Mouse (Mus musculus) midbrain, embryonic 16.5 days (tissue): ENCODE measurements around the gene Rftn1. TPM values are rescaled to one million over a fixed set of nuclear protein-coding genes. Genes with fewer than 3 reads are reported as not detected.

ENCODE experiments used
- ATAC-seq: fragments of 200-750 bp; cut with Nextera tagmentation; 2 replicates; pipeline ENCODE4 v1.8.0; 2017; ENCODE audit warnings: moderate TSS enrichment
- H3K27ac ChIP-seq: fragments of 300-500 bp; sonication (generic); 2 replicates; pipeline ENCODE4 v1.5.1; 2014; ENCODE audit warnings: mild to moderate bottlenecking, low read length, mixed read lengths
- H3K27me3 ChIP-seq: fragments of 300-500 bp; sonication (generic); 2 replicates; pipeline ENCODE4 v1.6.1; 2014; ENCODE audit warnings: low read depth, low read length, mixed read lengths; ENCODE audit not compliant: control insufficient read depth, insufficient read depth
- H3K36me3 ChIP-seq: fragments of 300-500 bp; sonication (generic); 2 replicates; pipeline ENCODE4 v1.6.1; 2014; ENCODE audit warnings: mild to moderate bottlenecking, low read length, moderate library complexity, mixed read lengths; ENCODE audit not compliant: control insufficient read depth, insufficient read depth
- H3K4me1 ChIP-seq: fragments of 300-500 bp; sonication (generic); 2 replicates; pipeline ENCODE4 v1.6.1; 2014; ENCODE audit warnings: mild to moderate bottlenecking, low read length, mixed read lengths; ENCODE audit not compliant: control insufficient read depth, insufficient read depth
- H3K4me2 ChIP-seq: fragments of 300-500 bp; sonication (generic); 2 replicates; pipeline ENCODE4 v1.6.1; 2014; ENCODE audit warnings: mild to moderate bottlenecking, low read length, mixed read lengths
- H3K4me3 ChIP-seq: fragments of 300-500 bp; sonication (generic); 2 replicates; pipeline ENCODE4 v1.5.1; 2014; ENCODE audit warnings: low read depth, mild to moderate bottlenecking, low read length, moderate library complexity, mixed read lengths
- H3K9ac ChIP-seq: fragments of 300-500 bp; sonication (generic); 2 replicates; pipeline ENCODE4 v1.6.1; 2014; ENCODE audit warnings: low read depth, low read length, mixed read lengths
- H3K9me3 ChIP-seq: fragments of 300-500 bp; sonication (generic); replicated peaks from 2 replicates; pipeline ENCODE4 v1.6.1; 2014; ENCODE audit warnings: mild to moderate bottlenecking, low read length, mixed read lengths; ENCODE audit not compliant: control insufficient read depth, poor library complexity, severe bottlenecking
- WGBS: fragments of 180-500 bp; shearing (Covaris S2); extraction: QIAGEN DNeasy Blood & Tissue Kit; methylation state at CpG from one replicate; pipeline ENCODE4 v1.1.7; 2014; 5-methylcytosine and 5-hydroxymethylcytosine counted together
- polyA plus RNA-seq: library from polyadenylated mRNA; unstranded; fragments of >200 nt; fragmentation: Nextera tagmentation; extraction: Ambion mirVana; gene quantifications from 2 replicates; pipeline ENCODE4 v1.2.1, GENCODE M21; 2015

Gene Rftn1
- polyA plus RNA-seq, 1 experiment from 2014 or later, result 28.2 TPM

DNA sequence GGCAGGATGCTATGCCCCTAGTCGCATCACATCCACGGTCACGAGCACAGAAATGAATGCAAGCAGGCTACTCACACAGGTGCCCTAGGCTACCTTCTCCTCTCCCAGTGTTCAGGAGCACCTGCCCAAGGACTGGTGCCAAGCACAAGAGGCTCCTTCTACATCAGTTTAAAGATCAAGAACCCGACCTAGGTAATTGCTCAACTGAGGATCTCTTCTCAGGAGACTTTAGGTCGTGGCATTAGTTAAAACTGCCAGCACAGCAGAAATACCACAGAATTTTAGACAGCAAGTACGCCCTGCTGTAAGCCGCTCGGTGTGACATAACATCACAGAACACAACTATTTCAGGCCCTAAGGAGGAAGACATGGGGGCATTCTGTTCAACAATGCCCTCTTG, 100.7 kb downstream of the Rftn1 start:
- WGBS, result 81% methylated on average over 8 of the region's 8 CpGs
- Histone ChIP-seq H3K27ac (no peak overlapping the region), H3K9me3 (no peaks in the 10 kb centered on the region), H3K36me3 (no peaks in the 10 kb centered on the region), H3K9ac (no peak overlapping the region), H3K27me3 (no peaks in the 10 kb centered on the region), H3K4me3 (no peak overlapping the region), H3K4me2 (no peak overlapping the region), H3K4me1 (peaks cover 4% of the 10 kb centered on the region; the same call in 1 of the 2 replicates)
- no peak for ATAC-seq

DNA sequence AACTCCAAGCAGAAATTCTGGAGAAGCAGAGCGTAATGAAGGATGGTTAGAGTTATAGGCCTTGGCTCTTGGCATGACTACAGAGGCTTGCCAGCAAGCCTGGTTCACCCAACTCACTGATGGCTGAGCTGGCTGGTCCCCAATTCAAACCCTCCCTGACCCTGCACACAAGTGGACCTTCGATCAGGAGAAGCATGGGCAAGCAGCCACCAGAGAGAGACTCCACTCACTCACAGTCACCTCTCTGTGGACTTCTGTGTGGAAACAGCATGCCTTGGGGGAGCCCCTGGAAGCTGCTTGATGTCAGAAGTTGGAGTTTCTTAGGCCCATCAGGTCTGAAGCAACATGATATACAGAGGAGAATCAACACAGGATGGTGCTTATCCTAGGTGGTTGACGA, 102.4 kb downstream of the Rftn1 start:
- peaks cover 2% of the 10 kb centered on the region; the same call in 1 of the 2 replicates for H3K4me1 ChIP-seq

DNA sequence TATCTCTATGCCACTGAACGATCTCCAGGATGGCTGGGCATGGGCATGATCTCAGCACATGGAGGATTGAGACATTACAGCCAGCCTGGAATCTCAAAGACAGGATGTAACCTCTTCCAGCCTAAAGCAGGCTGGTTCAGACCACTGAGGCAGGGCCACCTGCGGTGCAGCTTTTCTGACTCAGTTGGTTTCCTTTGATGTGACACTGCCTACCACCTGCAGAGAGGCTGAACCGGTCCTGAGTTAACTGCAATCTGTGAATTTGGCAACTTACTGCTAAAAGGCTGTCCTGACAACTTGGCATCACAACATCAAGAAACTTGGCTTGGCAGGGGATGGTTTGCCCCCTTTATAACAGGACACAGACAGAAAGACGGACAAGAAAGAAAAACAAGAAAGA, 103.6 kb downstream of the Rftn1 start:
- Histone ChIP-seq H3K9ac (no peak overlapping the region), H3K9me3 (no peaks in the 10 kb centered on the region), H3K4me3 (no peak overlapping the region), H3K36me3 (no peaks in the 10 kb centered on the region), H3K27me3 (no peaks in the 10 kb centered on the region), H3K4me2 (no peak overlapping the region), H3K4me1 (peaks cover 2% of the 10 kb centered on the region; the same call in 1 of the 2 replicates), H3K27ac (no peak overlapping the region)
- WGBS, result 64% methylated on average over 4 of the region's 4 CpGs
- no peak for ATAC-seq

More for the DNA sequence above, 102.4 kb downstream of the Rftn1 start:
- Histone ChIP-seq H3K4me2 (no peak overlapping the region), H3K27ac (no peak overlapping the region), H3K9me3 (no peaks in the 10 kb centered on the region), H3K4me3 (no peak overlapping the region), H3K9ac (no peak overlapping the region), H3K36me3 (no peaks in the 10 kb centered on the region), H3K27me3 (no peaks in the 10 kb centered on the region)
- no peak for ATAC-seq
- WGBS, result 93% methylated on average over 3 of the region's 3 CpGs

DNA sequence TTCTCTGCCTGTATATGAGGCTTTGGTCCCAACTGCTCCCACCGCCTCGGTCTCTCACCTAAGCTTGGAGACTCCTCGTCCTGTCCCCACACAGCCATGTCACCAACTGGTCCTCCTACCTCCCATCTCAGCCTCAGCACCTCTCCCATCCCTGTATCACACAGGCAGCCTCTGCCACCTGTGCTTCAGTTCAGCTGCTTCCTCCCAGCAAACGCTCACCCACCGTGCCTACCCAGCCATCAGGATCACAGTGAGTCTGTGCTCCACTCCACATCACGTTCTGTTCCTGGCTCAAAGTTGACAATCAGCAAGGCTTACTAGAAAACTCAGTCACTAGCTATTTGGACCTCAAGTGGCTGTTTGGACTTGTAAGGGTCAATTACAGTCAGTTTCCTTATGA, 105.8 kb downstream of the Rftn1 start:
- Histone ChIP-seq H3K4me1 (no peaks in the 10 kb centered on the region), H3K9me3 (no peaks in the 10 kb centered on the region), H3K36me3 (no peaks in the 10 kb centered on the region), H3K9ac (no peak overlapping the region), H3K27ac (no peak overlapping the region), H3K4me3 (no peak overlapping the region), H3K4me2 (no peak overlapping the region), H3K27me3 (no peaks in the 10 kb centered on the region)
- ATAC-seq, result no peak
- 84% methylated on average over 6 of the region's 6 CpGs for WGBS

DNA sequence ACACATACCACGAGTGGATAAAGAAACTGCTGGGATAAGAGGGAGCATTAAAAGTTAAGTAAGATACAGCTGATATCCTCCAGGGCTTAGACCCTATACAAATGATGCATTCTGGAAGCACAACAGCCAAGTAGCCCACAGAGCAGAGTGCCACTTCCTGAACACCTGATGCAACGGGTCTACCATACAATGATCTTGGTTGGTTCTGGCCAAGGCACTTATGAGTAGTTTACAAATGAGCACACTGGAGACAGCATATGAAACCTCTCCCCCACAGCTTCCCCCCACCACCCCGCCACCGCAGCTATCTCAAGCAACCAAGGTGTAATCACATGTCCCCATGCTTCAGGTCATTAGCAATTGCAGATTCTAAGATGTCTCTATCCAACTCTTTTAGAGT, 106.5 kb downstream of the Rftn1 start:
- no peaks in the 10 kb centered on the region for H3K9me3 ChIP-seq
- H3K27me3 ChIP-seq, result no peaks in the 10 kb centered on the region
- H3K4me1 ChIP-seq, result no peaks in the 10 kb centered on the region
- H3K36me3 ChIP-seq, result no peaks in the 10 kb centered on the region
- no peak overlapping the region for H3K4me2 ChIP-seq
- H3K9ac ChIP-seq, result no peak overlapping the region
- no peak for ATAC-seq
- WGBS, result 86% methylated on average over 4 of the region's 4 CpGs
- H3K4me3 ChIP-seq, result no peak overlapping the region
- no peak overlapping the region for H3K27ac ChIP-seq

DNA sequence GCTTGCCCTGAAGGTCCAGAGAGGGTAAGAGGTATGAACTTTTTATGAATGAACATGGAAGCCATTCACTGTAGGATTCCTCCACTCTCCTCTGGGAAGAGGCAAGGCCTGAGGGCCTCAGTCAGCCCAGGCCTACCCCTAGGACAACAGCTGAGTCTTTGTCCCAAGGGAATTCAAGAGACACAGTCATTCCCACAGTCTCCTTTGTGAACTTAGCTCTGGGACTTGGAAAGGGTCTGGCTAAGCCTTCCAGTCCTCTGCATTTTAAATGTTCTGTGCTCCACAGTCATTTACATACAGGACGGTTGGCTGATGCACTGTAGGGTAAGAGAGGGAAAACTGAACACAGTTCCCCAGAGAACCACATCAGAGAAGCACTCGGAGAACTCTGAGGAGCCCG, 107.5 kb downstream of the Rftn1 start:
- ATAC-seq, result peak; percentile 42; the same call in 1 of the 2 replicates
- 62% methylated on average over 3 of the region's 3 CpGs for WGBS
- H3K27me3 ChIP-seq, result no peaks in the 10 kb centered on the region

DNA sequence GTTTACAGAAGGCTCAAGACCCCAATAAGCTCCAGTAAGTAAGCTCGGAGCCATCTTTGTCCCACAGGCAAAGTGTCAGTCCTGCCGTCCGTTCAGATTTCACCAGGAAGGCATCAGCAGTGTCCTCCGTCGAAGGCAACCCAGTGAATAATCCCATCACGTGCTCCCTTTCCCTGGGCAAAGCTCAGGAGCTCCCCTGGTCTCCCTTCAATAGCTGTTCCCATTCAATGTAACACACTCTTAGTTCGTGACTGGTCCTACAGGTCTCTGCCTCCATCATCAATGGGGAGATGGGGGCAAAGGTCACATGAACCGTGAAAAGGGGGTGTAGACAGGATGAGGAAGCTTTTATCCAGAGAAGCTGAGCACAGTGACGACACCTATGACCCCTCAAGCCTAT, 108.8 kb downstream of the Rftn1 start:
- Histone ChIP-seq H3K36me3 (no peaks in the 10 kb centered on the region), H3K4me1 (no peaks in the 10 kb centered on the region), H3K4me3 (no peak overlapping the region), H3K9me3 (no peaks in the 10 kb centered on the region), H3K27ac (no peak overlapping the region), H3K4me2 (no peak overlapping the region), H3K27me3 (no peaks in the 10 kb centered on the region), H3K9ac (no peak overlapping the region)
- no peak for ATAC-seq
- 45% methylated on average over 9 of the region's 9 CpGs for WGBS

More for the DNA sequence above, 107.5 kb downstream of the Rftn1 start:
- Histone ChIP-seq H3K36me3 (no peaks in the 10 kb centered on the region), H3K4me1 (no peaks in the 10 kb centered on the region), H3K9me3 (no peaks in the 10 kb centered on the region), H3K27ac (no peak overlapping the region), H3K4me2 (no peak overlapping the region), H3K4me3 (no peak overlapping the region), H3K9ac (no peak overlapping the region)

DNA sequence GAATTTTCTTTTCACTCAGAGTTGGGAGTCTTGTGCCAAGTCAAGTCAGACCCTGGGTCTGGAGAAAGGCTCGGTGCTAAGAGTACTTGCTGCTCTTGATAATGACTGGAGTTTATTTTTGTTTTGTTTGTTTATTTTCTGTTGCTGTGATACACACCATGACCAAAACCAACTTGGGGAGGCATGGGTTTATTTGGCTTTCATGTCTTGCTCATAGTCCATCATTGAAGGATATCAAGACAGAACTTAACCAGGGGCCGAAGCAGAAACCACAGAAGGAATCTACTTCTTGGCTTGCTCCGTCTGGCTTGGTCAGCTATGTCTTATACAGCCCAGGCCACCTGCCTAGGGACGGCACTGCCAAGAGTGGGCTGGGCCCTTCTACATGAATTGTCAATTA, 109.5 kb downstream of the Rftn1 start:
- Histone ChIP-seq H3K4me1 (no peaks in the 10 kb centered on the region), H3K4me3 (no peak overlapping the region), H3K9ac (no peak overlapping the region), H3K4me2 (no peak overlapping the region), H3K27ac (no peak overlapping the region), H3K9me3 (no peaks in the 10 kb centered on the region), H3K27me3 (no peaks in the 10 kb centered on the region), H3K36me3 (no peaks in the 10 kb centered on the region)
- ATAC-seq, result no peak
- 90% methylated on average over 4 of the region's 4 CpGs for WGBS

DNA sequence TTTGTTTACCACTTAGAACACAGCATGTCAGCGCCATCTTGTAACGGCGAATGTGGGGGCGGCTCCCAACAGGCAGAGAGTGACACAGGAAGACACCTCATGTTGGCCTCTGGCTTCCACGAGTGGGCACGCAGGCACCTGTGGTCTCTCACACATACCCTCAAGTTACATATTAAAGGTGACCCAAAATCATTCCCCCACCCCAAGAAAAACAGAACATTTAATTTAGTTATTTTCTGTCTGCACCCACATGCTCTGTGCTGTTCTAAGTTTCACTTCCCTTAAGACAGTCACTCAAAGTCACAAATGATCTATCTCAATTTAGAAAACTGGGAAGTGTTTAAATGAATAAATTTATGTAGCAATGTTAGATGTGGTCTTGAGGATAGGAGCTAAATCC, 111.7 kb downstream of the Rftn1 start:
- ATAC-seq, result no peak
- no peak overlapping the region for H3K27ac ChIP-seq
- no peaks in the 10 kb centered on the region for H3K9me3 ChIP-seq
- no peaks in the 10 kb centered on the region for H3K4me1 ChIP-seq
- 99% methylated on average over 6 of the region's 6 CpGs for WGBS
- H3K4me3 ChIP-seq, result no peak overlapping the region
- no peaks in the 10 kb centered on the region for H3K36me3 ChIP-seq
- H3K27me3 ChIP-seq, result no peaks in the 10 kb centered on the region
- no peak overlapping the region for H3K4me2 ChIP-seq
- no peak overlapping the region for H3K9ac ChIP-seq
